Mouse (Mus musculus): Measurements from ENCODE around the gene Cdiptos. TPM values are rescaled to one million over a fixed set of nuclear protein-coding genes. Genes with fewer than 3 reads are reported as not detected.

Gene Cdiptos
- total RNA-seq, 2 experiments from 2014 or later, result 1.6 to 2.7 TPM

- no peak for DNase-seq
Measured at GRCm38 (mm10) chr7:126923999-126924398, 51.9 kb downstream of the Cdiptos start.

GRCm38 (mm10) chr7:126922624-126923060 lies 53.3 kb downstream of the Cdiptos start, which contains the start of gene Tmem219:
Gene Tmem219 (minus strand): TSS chr7:126922917.
- DNase-seq, result peak; percentile 59

Other genes with a start within 250 kb of the Cdiptos start
- gene Mapk3, start 216.5 kb downstream of the Cdiptos start, total RNA-seq (2021), result 100 to 1,000 TPM; 125 to 158 TPM
- 1 to 10 TPM; 3.4 to 8.6 TPM for gene Gdpd3, start 209.8 kb downstream of the Cdiptos start, total RNA-seq (2021)
- gene Ypel3, start 199.1 kb downstream of the Cdiptos start, total RNA-seq (2021), result 100 to 1,000 TPM; 140 to 147 TPM
- 1 to 10 TPM in 1 of 2 experiments, under 1 TPM in 1; 0.60 to 1.2 TPM for gene Tbx6, start 194.6 kb downstream of the Cdiptos start, total RNA-seq (2021)
- gene Ppp4c, start 183.6 kb downstream of the Cdiptos start, total RNA-seq (2021), result 100 to 1,000 TPM; 103 to 107 TPM
- gene Fam57b, start 178.4 kb downstream of the Cdiptos start, total RNA-seq (2021), result 10 to 100 TPM; 29.0 to 36.1 TPM
- gene 4930451I11Rik, start 144.5 kb downstream of the Cdiptos start, total RNA-seq (2021), result not detected
- 1 to 10 TPM in 1 of 2 experiments, under 1 TPM in 1; 0.82 to 1.0 TPM for gene Doc2a, start 128.7 kb downstream of the Cdiptos start, total RNA-seq (2021)
- gene Hirip3, start 114.1 kb downstream of the Cdiptos start, total RNA-seq (2021), result 10 to 100 TPM; 21.2 to 28.6 TPM
- gene Ino80e, start 113.7 kb downstream of the Cdiptos start, total RNA-seq (2021), result 10 to 100 TPM; 35.4 to 45.6 TPM
- gene Taok2, start 91.4 kb downstream of the Cdiptos start, total RNA-seq (2021), result 10 to 100 TPM; 69.7 to 85.8 TPM
- gene Tmem219, start 53.2 kb downstream of the Cdiptos start, total RNA-seq (2021), result 10 to 100 TPM; 32.1 to 32.3 TPM
- 10 to 100 TPM; 18.4 to 23.0 TPM for gene Kctd13, start 47.2 kb downstream of the Cdiptos start, total RNA-seq (2021)
- 1 to 10 TPM; 1.9 to 2.0 TPM for gene Asphd1, start 26.5 kb downstream of the Cdiptos start, total RNA-seq (2021)
- 10 to 100 TPM; 38.8 to 58.2 TPM for gene Sez6l2, start 25.5 kb downstream of the Cdiptos start, total RNA-seq (2021)
- gene Cdipt, start 184 bp downstream of the Cdiptos start, total RNA-seq (2021), result 10 to 100 TPM; 70.6 to 76.4 TPM
- gene Mvp, start 38.5 kb upstream of the Cdiptos start, total RNA-seq (2021), result 10 to 100 TPM; 55.7 to 60.9 TPM
- gene Pagr1b, start 40.4 kb upstream of the Cdiptos start, total RNA-seq (2021), result not detected
- gene Pagr1a, start 41.3 kb upstream of the Cdiptos start, total RNA-seq (2021), result 10 to 100 TPM; 10.1 to 19.1 TPM
- 10 to 100 TPM; 17.7 to 22.5 TPM for gene Gm42742, start 45.0 kb upstream of the Cdiptos start, total RNA-seq (2021)
- 1 to 10 TPM; 3.1 to 5.8 TPM for gene Prrt2, start 45.1 kb upstream of the Cdiptos start, total RNA-seq (2021)
- 100 to 1,000 TPM; 135 to 159 TPM for gene Maz, start 50.9 kb upstream of the Cdiptos start, total RNA-seq (2021)
- 10 to 100 TPM; 21.6 to 28.7 TPM for gene Kif22, start 66.4 kb upstream of the Cdiptos start, total RNA-seq (2021)
- under 1 TPM in 1 of 2 experiments, not detected in 1; 0.51 TPM for gene Zg16, start 111.2 kb upstream of the Cdiptos start, total RNA-seq (2021)
- 1 to 10 TPM; 3.3 TPM for gene AI467606, start 115.3 kb upstream of the Cdiptos start, total RNA-seq (2021)
- gene Qprt, start 146.1 kb upstream of the Cdiptos start, total RNA-seq (2021), result 10 to 100 TPM in 1 of 2 experiments, 1 to 10 TPM in 1; 7.6 to 20.7 TPM
- gene Spn, start 161.7 kb upstream of the Cdiptos start, total RNA-seq (2021), result 1 to 10 TPM; 3.2 to 3.3 TPM
- 10 to 100 TPM; 50.9 to 54.9 TPM for gene Cd2bp2, start 220.0 kb upstream of the Cdiptos start, total RNA-seq (2021)
- 10 to 100 TPM; 39.0 to 40.5 TPM for gene Tbc1d10b, start 232.4 kb upstream of the Cdiptos start, total RNA-seq (2021)
- gene Mylpf, start 232.8 kb upstream of the Cdiptos start, total RNA-seq (2021), result 1,000 to 10,000 TPM in 1 of 2 experiments, 100 to 1,000 TPM in 1; 678 to 2,339 TPM